Mouse (Mus musculus): ENCODE measurements around the gene Slc15a3. TPM values are rescaled to one million over a fixed set of nuclear protein-coding genes. Genes with fewer than 3 reads are reported as not detected.

Slc15a3 gene
- 0.28 and 0.59 TPM in 2 replicates for polyA plus RNA-seq (2015; fragmentation: Nextera tagmentation; extraction: Ambion mirVana)

DNA sequence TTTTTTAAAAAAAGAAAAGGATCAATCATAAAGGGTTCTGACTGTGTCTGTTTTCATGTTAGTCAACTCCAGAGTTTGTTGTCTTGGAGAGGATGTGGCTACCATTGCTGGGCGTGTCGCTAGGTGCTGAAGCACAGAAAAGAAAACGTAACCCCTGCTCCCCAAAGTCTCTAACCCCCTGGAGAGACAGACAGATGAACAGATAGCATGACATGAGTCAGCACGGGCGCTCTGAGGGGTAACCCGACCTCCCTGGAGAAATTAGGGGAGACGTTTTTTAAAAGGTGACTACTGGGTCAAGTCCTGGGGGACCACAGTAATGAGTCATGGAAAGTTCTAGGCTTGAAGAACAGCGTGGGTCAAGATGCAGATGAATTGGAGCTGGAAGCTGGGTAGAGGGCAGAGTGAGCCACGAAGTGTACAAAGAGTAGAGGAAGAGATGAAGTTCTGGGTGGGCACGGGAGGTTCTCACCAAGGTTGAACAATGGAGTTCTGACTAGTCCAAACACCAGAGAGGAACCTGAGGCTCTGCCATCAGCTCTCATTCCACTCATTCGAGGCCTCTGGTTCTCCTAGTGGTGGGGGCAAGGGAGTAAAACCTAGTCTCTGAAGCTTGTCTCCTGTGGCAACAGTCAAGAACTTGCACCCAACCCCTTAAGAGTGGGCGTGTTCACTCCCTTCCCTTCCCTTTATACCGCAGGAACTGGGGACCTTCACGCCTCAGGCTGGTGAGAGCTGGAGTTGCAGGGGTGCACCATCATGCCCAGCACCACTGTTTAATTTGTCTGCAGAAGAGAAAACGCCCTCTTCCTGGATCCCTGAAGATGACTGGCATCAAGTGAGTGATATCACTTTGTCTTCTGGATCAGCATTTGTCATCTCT, at the start of gene Slc15a3:
Slc15a3 (plus strand) TSS at position 718 of the 883 bp plus-strand sequence.
- ATAC-seq: no peak
- Histone ChIP-seq H3K4me3 (replicated peaks) (no peak within 1 kb of the TSS), H3K4me1 (replicated peaks) (no peaks in the 10 kb centered on the region), H3K36me3 (no peaks in the 10 kb centered on the region), H3K27ac (no peak within 1 kb of the TSS), H3K4me2 (replicated peaks) (no peak within 1 kb of the TSS), H3K9ac (replicated peaks) (no peak within 1 kb of the TSS), H3K27me3 (no peaks in the 10 kb centered on the region), H3K9me3 (no peaks in the 10 kb centered on the region)
- WGBS: 84% methylated on average over 15 of the region's 15 CpGs

DNA sequence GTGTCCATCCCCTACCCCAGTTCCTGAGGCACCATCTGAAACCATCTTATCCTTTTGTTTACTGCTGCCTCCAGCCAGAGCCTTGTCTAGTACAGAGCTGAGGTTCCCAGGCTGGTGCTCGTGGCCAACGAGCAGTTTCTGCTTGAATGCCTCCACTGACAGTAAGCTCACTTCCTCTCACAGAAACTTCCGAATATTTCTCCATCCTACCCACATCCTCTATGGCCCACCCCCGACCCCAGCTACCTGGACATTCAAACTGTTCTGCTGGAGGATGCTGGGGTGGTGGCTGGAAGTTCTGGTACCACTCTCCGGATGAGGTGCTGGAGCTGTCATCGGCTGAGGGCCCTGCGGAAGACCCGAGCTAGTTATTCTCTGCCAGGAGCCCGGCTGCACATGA, 49.2 kb upstream of the Slc15a3 start:
- H3K4me2 ChIP-seq (replicated peaks): no peak overlapping the region
- H3K4me1 ChIP-seq (replicated peaks): 0 out of 2 replicates have a peak, but pooled peaks cover 2% of the 10 kb centered on the region
- H3K27me3 ChIP-seq: no peaks in the 10 kb centered on the region
- ATAC-seq: no peak
- 70% methylated on average over 9 of the region's 9 CpGs for WGBS
- no peaks in the 10 kb centered on the region for H3K9me3 ChIP-seq
- no peak overlapping the region for H3K9ac ChIP-seq (replicated peaks)
- H3K4me3 ChIP-seq (replicated peaks): no peak overlapping the region
- no peaks in the 10 kb centered on the region for H3K36me3 ChIP-seq
- H3K27ac ChIP-seq: no peak overlapping the region

DNA sequence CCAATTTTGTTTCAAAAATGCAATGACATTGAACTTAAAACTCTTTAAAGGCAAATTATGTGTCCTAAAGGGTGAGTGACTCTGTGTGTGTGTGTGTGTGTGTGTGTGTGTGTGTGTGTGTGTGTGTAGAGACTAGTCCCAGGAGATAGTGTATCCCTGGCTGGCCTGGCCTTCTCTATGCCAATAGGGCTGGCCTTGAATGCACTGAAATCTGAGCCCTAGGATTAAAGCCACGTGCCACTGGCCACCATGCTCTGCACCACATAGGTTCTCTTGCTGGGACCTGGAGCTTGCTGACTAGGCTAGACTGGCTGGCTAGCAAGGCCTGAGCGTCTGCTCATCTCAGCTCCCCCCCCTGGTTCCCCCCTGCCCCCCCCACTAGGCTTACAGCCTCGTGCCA, 46.5 kb upstream of the Slc15a3 start:
- H3K4me2 ChIP-seq (replicated peaks): no peak overlapping the region
- no peaks in the 10 kb centered on the region for H3K36me3 ChIP-seq
- 0 out of 2 replicates have a peak, but pooled peaks cover 2% of the 10 kb centered on the region for H3K4me1 ChIP-seq (replicated peaks)
- H3K9me3 ChIP-seq: no peaks in the 10 kb centered on the region
- H3K27me3 ChIP-seq: no peaks in the 10 kb centered on the region
- no peak for ATAC-seq
- no peak overlapping the region for H3K27ac ChIP-seq
- H3K9ac ChIP-seq (replicated peaks): no peak overlapping the region
- WGBS: 44% methylated on average over 3 of the region's 3 CpGs
- H3K4me3 ChIP-seq (replicated peaks): no peak overlapping the region

DNA sequence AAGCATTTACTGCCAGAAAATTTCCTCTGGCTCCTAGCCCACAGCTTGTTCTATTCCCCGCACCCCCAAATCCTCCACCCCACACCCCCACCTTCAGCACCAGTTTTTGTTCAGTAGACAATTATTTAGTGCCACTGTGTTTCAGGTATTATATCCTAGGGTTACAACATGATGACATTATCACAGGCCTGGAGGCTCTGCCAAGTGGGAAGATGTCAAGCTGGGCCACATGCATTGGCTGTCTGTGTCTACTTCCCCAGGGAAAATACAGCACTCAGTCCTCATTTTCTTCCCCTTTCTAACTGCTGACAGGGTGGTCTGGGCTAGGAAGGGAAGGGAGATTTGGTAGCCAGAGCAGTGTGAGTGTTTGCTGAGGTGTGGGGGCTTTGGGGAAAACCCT, 44.6 kb upstream of the Slc15a3 start:
- 90% methylated on average over 1 of the region's 1 CpGs for WGBS
- H3K4me2 ChIP-seq (replicated peaks): no peak overlapping the region
- 0 out of 2 replicates have a peak, but pooled peaks cover 2% of the 10 kb centered on the region for H3K4me1 ChIP-seq (replicated peaks)
- H3K9me3 ChIP-seq: no peaks in the 10 kb centered on the region
- no peaks in the 10 kb centered on the region for H3K36me3 ChIP-seq
- H3K27ac ChIP-seq: no peak overlapping the region
- no peak overlapping the region for H3K4me3 ChIP-seq (replicated peaks)
- no peak for ATAC-seq
- no peaks in the 10 kb centered on the region for H3K27me3 ChIP-seq
- no peak overlapping the region for H3K9ac ChIP-seq (replicated peaks)

DNA sequence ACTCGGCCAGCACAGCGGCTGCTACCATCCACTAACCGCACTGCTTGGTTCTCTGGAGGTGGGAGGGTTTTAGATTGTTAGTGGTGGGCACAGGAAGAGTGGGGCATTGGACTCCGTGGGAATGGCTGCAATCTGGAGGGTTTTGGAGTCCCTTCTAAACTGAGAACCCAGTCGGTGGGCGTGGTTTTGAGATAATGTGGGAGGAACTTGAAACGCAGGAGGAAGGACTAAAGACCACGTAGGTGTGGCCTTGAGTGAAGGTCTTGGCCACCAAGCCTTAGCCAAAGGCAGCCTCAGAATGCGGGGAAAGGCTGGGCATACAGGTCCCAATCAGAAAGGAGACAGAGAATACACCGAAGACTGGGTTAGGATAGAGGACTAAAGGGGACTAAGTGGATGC, 41.0 kb upstream of the Slc15a3 start:
- Histone ChIP-seq H3K4me1 (replicated peaks) (0 out of 2 replicates have a peak, but pooled peaks cover 2% of the 10 kb centered on the region), H3K27me3 (no peaks in the 10 kb centered on the region), H3K27ac (no peak overlapping the region), H3K4me2 (replicated peaks) (no peak overlapping the region), H3K4me3 (replicated peaks) (no peak overlapping the region), H3K9ac (replicated peaks) (no peak overlapping the region), H3K36me3 (no peaks in the 10 kb centered on the region), H3K9me3 (no peaks in the 10 kb centered on the region)
- no peak for ATAC-seq
- 72% methylated on average over 10 of the region's 10 CpGs for WGBS

DNA sequence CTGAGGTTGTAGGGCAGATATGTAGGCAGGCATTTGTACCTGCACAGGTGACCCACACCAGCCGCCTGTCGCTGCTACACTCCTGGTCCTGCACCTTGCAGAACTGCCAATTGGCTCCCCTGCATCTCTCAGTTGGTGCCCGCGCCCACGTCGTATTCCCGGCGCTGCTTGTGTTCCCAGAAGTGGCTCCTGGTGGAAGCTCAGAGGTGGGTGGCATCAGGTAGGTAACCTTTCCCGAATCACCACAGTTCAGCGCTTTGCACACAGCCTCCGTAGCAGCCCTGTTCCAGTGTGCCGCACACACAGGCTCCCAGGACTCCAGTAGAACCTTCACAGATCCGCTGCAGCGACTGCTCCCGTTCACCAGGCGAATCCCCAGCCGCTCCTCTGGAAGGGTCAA, 40.4 kb upstream of the Slc15a3 start:
- Histone ChIP-seq H3K9ac (replicated peaks) (no peak overlapping the region), H3K4me2 (replicated peaks) (no peak overlapping the region), H3K27me3 (no peaks in the 10 kb centered on the region), H3K36me3 (no peaks in the 10 kb centered on the region), H3K4me1 (replicated peaks) (0 out of 2 replicates have a peak, but pooled peaks cover 2% of the 10 kb centered on the region), H3K27ac (no peak overlapping the region), H3K4me3 (replicated peaks) (no peak overlapping the region), H3K9me3 (no peaks in the 10 kb centered on the region)
- no peak for ATAC-seq
- WGBS: 93% methylated on average over 17 of the region's 17 CpGs

DNA sequence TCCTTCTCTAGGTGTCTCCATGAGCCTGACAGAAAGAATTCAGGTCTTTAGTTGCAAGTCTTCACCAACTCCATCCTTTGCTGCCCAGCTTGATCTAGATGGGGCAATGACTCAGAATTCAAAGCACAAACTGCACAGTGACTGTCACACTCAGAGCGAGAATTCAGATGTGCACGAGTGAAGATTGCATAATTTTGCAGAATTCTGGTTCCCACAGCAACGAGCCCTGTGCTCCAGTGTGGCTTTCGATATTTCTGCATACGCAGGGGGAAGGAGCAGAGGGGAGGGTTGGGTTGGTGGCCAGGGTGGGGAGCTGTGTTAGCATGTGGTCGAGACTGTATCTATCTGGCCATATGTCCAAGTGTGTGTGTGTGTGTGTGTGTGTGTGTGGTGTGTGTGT, 38.5 kb upstream of the Slc15a3 start:
- no peak overlapping the region for H3K9ac ChIP-seq (replicated peaks)
- H3K4me3 ChIP-seq (replicated peaks): no peak overlapping the region
- H3K9me3 ChIP-seq: no peaks in the 10 kb centered on the region
- H3K27me3 ChIP-seq: no peaks in the 10 kb centered on the region
- no peak overlapping the region for H3K4me2 ChIP-seq (replicated peaks)
- no peaks in the 10 kb centered on the region for H3K36me3 ChIP-seq
- no peak for ATAC-seq
- H3K27ac ChIP-seq: no peak overlapping the region
- 69% methylated on average over 6 of the region's 6 CpGs for WGBS
- H3K4me1 ChIP-seq (replicated peaks): no peaks in the 10 kb centered on the region

DNA sequence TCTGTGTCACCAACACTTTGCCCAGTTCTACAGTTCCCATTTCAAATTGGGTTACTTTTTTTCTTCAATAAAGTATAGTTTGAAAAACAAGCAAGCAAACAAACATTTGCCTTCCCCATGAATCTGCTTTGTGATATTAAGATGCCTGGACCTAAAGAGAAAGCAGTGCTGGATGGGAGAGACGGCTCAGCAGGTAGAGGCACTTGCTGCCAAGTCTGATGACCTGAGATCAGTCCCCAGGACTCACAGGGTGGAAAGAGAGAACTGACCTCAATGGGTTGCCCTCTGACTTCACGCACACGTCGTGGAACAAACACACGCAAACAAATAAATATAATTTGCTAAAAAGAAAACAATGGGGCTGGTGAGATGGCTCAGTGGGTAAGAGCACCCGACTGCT, 37.6 kb upstream of the Slc15a3 start:
- ATAC-seq: no peak
- H3K4me3 ChIP-seq (replicated peaks): no peak overlapping the region
- no peaks in the 10 kb centered on the region for H3K9me3 ChIP-seq
- no peaks in the 10 kb centered on the region for H3K4me1 ChIP-seq (replicated peaks)
- H3K4me2 ChIP-seq (replicated peaks): no peak overlapping the region
- H3K27ac ChIP-seq: no peak overlapping the region
- no peaks in the 10 kb centered on the region for H3K36me3 ChIP-seq
- no peaks in the 10 kb centered on the region for H3K27me3 ChIP-seq
- WGBS: 89% methylated on average over 6 of the region's 6 CpGs
- no peak overlapping the region for H3K9ac ChIP-seq (replicated peaks)

DNA sequence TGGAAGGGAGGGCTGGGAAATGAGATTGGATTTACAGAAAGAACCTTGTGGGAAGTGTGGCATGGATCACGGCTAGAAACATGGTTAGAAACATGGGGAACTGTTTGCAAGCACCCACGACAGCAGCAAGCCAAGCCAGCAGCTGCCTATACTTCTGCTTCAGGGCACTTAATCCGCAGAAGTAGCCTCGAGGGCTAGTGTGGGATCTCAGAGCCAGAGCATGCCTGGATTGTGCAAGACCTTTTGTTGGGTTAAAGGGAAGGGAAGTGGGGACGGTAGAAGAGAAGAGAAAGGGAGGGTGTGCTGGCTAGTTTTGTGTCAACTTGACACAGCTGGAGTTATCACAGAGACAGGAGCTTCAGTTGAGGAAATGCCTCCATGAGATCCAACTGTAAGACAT, 35.8 kb upstream of the Slc15a3 start:
- Histone ChIP-seq H3K4me2 (replicated peaks) (no peak overlapping the region), H3K27ac (no peak overlapping the region), H3K36me3 (no peaks in the 10 kb centered on the region), H3K4me1 (replicated peaks) (0 out of 2 replicates have a peak, but pooled peaks cover under 1% of the 10 kb centered on the region), H3K9me3 (no peaks in the 10 kb centered on the region), H3K4me3 (replicated peaks) (no peak overlapping the region), H3K9ac (replicated peaks) (no peak overlapping the region), H3K27me3 (no peaks in the 10 kb centered on the region)
- ATAC-seq: no peak
- WGBS: 68% methylated on average over 5 of the region's 5 CpGs

DNA sequence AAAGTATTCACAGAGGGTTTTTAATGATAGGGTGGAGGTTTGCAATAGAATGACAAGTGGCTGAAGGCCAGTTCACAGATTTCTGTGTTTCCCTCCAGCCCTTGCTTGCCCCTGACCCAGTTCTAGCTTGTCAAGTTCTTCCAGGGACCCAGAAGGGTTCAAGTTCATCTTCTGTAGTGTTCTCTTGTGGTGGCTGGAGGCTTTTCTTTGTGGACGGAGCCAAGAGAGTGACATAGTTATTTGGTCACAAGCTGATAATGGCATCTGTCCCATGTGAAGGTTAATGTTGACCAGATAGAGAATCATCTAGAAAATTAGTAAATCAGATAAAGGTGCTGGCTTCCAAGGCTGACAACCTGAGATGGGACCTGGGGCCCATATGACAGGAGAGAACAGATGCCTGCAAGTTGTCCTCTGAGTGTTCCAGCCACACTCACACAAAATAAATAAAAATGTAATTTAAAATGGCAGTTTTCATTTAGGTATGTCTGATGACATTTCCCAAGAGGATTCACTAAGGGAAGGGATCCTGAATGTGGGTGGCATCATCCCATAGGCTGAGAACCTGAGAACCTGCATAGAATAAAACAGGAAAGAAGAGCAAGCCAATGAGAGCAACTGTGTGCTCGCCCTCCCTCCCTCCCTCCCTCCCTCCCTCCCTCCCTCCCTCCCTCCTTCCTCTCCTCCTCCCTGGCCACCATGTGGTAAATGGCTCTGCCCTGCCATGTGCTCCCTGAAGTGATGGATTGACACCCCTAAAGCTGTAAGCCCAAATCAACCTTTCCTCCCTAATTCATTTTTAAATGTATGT, 34.5 kb upstream of the Slc15a3 start:
- Histone ChIP-seq H3K4me2 (replicated peaks) (no peak overlapping the region), H3K9ac (replicated peaks) (no peak overlapping the region), H3K4me3 (replicated peaks) (no peak overlapping the region), H3K27ac (no peak overlapping the region), H3K27me3 (no peaks in the 10 kb centered on the region), H3K4me1 (replicated peaks) (peaks cover 12% of the 10 kb centered on the region), H3K9me3 (no peaks in the 10 kb centered on the region), H3K36me3 (no peaks in the 10 kb centered on the region)
- ATAC-seq: no peak
- 82% methylated on average over 2 of the region's 2 CpGs for WGBS

DNA sequence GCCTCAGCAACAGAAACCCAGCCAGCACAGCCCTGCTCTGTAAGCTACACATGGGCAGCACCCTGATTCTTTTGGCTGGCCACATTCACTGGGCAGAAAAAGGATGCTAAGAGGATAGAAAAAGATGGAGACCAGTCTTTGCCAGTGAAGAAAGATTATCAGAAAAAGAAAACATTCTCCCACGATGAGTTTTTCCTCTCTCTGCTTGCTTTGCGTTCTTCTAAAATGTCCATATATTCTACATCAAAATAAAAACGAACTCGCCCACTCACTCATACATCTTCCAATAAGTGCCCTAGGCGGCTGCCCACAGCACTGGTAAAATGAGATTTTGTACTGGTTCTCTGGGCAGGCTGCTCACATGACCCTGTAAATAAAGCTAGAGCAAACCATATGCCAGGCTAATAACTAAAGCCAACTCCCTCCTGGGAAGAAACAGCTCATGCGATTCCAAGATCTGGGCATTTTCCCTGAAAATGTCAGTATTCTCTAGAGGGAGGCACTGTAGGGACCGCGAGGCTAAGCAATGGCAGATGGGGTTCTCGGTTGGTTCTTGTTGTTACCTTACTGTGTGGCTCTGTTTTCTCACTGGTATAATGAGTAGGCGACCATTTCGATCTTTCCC, 33.8 kb upstream of the Slc15a3 start:
- Histone ChIP-seq H3K27me3 (no peaks in the 10 kb centered on the region), H3K9ac (replicated peaks) (no peak overlapping the region), H3K27ac (no peak overlapping the region), H3K36me3 (no peaks in the 10 kb centered on the region), H3K4me3 (replicated peaks) (no peak overlapping the region), H3K9me3 (no peaks in the 10 kb centered on the region), H3K4me1 (replicated peaks) (peaks cover 15% of the 10 kb centered on the region), H3K4me2 (replicated peaks) (no peak overlapping the region)
- ATAC-seq: no peak
- WGBS: 86% methylated on average over 11 of the region's 11 CpGs

All from midbrain, embryonic 13.5 days (tissue).